Comparison of ENCODE assay signal across 23 mouse cellular contexts in the genomic region with DNA sequence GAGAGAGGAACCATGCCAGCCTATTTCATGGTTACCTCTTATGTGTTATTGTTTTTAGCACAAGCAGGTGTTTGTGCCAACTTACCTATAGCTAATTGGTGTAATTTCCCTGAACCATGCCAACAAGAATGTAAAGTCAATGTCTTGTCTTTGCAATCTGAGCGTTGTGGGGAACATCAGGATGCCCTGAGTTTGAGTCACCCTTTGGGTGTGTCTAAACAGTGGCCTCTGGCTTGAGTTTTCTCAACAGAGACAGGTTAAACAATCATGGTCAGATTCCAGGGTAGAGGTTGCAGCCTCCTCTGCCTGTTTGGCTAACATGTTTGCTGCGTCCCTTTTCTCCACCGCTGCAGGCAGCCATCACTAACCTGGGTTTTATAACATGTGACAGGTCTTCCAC.
"Had no signal": no experiment of that assay in that cellular context is flagged by ENCODE, and none has a peak within 500 bp of the region (broad histone marks: within the 10 kb centered on the region; RNA-seq: fewer than 3 reads in every experiment).

No protein-coding gene starts in this region.

- H3K27me3 ChIP-seq: kidney, embryonic 15.5 days; limb, embryonic 12.5 days; limb, embryonic 15.5 days; lung, embryonic 15.5 days; megakaryocyte, embryonic 14.5 days; midbrain, embryonic 13.5 days; stomach, embryonic 15.5 days had no signal

- H3K36me3 ChIP-seq: kidney, embryonic 15.5 days; limb, embryonic 12.5 days; limb, embryonic 15.5 days; lung, embryonic 15.5 days; midbrain, embryonic 10.5 days; midbrain, embryonic 13.5 days; stomach, embryonic 15.5 days had no signal

- ATAC-seq: liver, postnatal 0 days; midbrain, embryonic 13.5 days; midbrain, embryonic 16.5 days had no signal

- DNase-seq: kidney, adult 8-10 months; kidney, postnatal 10 days; kidney, postnatal 36 days; layer of hippocampus, postnatal 36 days; left cerebral cortex, postnatal 4 days; liver, postnatal 0 days; lung, postnatal 10 days; lung, postnatal 36 days; right cerebral cortex, postnatal 25 days; spleen, adult 18-20 months; thymus, postnatal 25 days had no signal

- H3K4me1 ChIP-seq: kidney, embryonic 15.5 days; limb, embryonic 12.5 days; limb, embryonic 15.5 days; lung, embryonic 15.5 days; stomach, embryonic 15.5 days had no signal

- H3K4me2 ChIP-seq: kidney, embryonic 15.5 days; limb, embryonic 12.5 days; limb, embryonic 15.5 days; liver, embryonic 11.5 days; lung, embryonic 15.5 days; midbrain, embryonic 13.5 days; stomach, embryonic 15.5 days had no signal

- H3K9me3 ChIP-seq: kidney, embryonic 15.5 days; limb, embryonic 12.5 days; limb, embryonic 15.5 days; lung, embryonic 15.5 days; midbrain, embryonic 10.5 days; midbrain, embryonic 13.5 days; stomach, embryonic 15.5 days had no signal

- H3K9ac ChIP-seq: kidney, embryonic 15.5 days; limb, embryonic 12.5 days; limb, embryonic 15.5 days; liver, embryonic 14.5 days; liver, postnatal 0 days; lung, embryonic 15.5 days; midbrain, embryonic 13.5 days; stomach, embryonic 15.5 days had no signal

- H3K27ac ChIP-seq: kidney, embryonic 15.5 days; limb, embryonic 12.5 days; limb, embryonic 15.5 days; liver, embryonic 14.5 days; lung, embryonic 15.5 days; midbrain, embryonic 10.5 days; midbrain, embryonic 13.5 days; stomach, embryonic 15.5 days had no signal

- H3K4me3 ChIP-seq: kidney, embryonic 15.5 days; left cerebral cortex, adult 2 months; limb, embryonic 12.5 days; limb, embryonic 15.5 days; lung, embryonic 15.5 days; megakaryocyte, embryonic 14.5 days; midbrain, embryonic 10.5 days; midbrain, embryonic 13.5 days; stomach, embryonic 15.5 days had no signal
